Mouse (Mus musculus) CD8-positive naive resting alpha-beta T cell, adult 57 days (primary cell): ENCODE measurements around the gene Gm21904. TPM values are rescaled to one million over a fixed set of nuclear protein-coding genes. Genes with fewer than 3 reads are reported as not detected.

Source experiments
- total RNA-seq: library from RNA; stranded (reverse); gene quantifications from one replicate; pipeline ENCODE4 v1.2.4, GENCODE M21; 2023

Gm21904 gene
- total RNA-seq, result not detected

GRCm38 (mm10) chrY:17846166-17846565, at the start of gene Gm21904:
TSS of gene Gm21904 (minus strand) at chrY:17846266.

GRCm38 (mm10) chrY:17874441-17874840, 28.4 kb upstream of the Gm21904 start, which contains the start of the genes Gm20772 and Gm20831:
TSS of gene Gm20772 (plus strand) at chrY:17874741.
TSS of gene Gm20831 (plus strand) at chrY:17874741.

Other genes starting within 250 kb of the Gm21904 start
- gene Gm20772, start 28.5 kb upstream of the Gm21904 start, total RNA-seq, result not detected
- gene Gm20831, start 28.5 kb upstream of the Gm21904 start, total RNA-seq, result not detected
- not detected for gene Srsy, start 91.1 kb upstream of the Gm21904 start, total RNA-seq
- not detected for gene Gm21764, start 215.5 kb upstream of the Gm21904 start, total RNA-seq
- not detected for gene Ssty1, start 242.8 kb upstream of the Gm21904 start, total RNA-seq